Mouse (Mus musculus) midbrain, embryonic 12.5 days (tissue): ENCODE measurements at regions not wholly inside any gene's neighbourhood (a gene's known extent, or its start where the extent isn't known, plus 50 kb on each side); places are given as distances from the start of the nearest gene placed in this dataset.
A peak's percentile ranks its signal among the peaks of the same experiment; 100 is the strongest.

Source experiments
- ATAC-seq: fragments of 200-750 bp; cut with Nextera tagmentation; 2 replicates; pipeline ENCODE4 v1.8.0; 2017; ENCODE audit warnings: low read depth, moderate TSS enrichment, moderate library complexity; ENCODE audit not compliant: low FRiP score
- H3K27ac ChIP-seq: fragments of 300-500 bp; sonication (generic); replicated peaks from 2 replicates; pipeline ENCODE4 v1.5.1; 2016; ENCODE audit warnings: mild to moderate bottlenecking
- H3K27me3 ChIP-seq: fragments of 300-500 bp; sonication (generic); 2 replicates; pipeline ENCODE4 v1.6.1; 2016; ENCODE audit warnings: mild to moderate bottlenecking
- H3K36me3 ChIP-seq: fragments of 300-500 bp; sonication (generic); 2 replicates; pipeline ENCODE4 v1.6.1; 2016
- H3K4me1 ChIP-seq: fragments of 300-500 bp; sonication (generic); 2 replicates; pipeline ENCODE4 v1.6.1; 2016
- H3K4me2 ChIP-seq: fragments of 300-500 bp; sonication (generic); replicated peaks from 2 replicates; pipeline ENCODE4 v1.6.1; 2016; ENCODE audit warnings: mild to moderate bottlenecking, moderate library complexity
- H3K4me3 ChIP-seq: fragments of 300-500 bp; sonication (generic); 2 replicates; pipeline ENCODE4 v1.5.1; 2016; ENCODE audit warnings: mild to moderate bottlenecking
- H3K9ac ChIP-seq: fragments of 300-500 bp; sonication (generic); replicated peaks from 2 replicates; pipeline ENCODE4 v1.6.1; 2016; ENCODE audit warnings: mild to moderate bottlenecking, moderate library complexity
- H3K9me3 ChIP-seq: fragments of 300-500 bp; sonication (generic); 2 replicates; pipeline ENCODE4 v1.6.1; 2016; ENCODE audit warnings: mild to moderate bottlenecking
- WGBS: fragments of 180-500 bp; shearing (Covaris S2); methylation state at CpG from one replicate; pipeline ENCODE4 v1.1.7; 2016; 5-methylcytosine and 5-hydroxymethylcytosine counted together

DNA sequence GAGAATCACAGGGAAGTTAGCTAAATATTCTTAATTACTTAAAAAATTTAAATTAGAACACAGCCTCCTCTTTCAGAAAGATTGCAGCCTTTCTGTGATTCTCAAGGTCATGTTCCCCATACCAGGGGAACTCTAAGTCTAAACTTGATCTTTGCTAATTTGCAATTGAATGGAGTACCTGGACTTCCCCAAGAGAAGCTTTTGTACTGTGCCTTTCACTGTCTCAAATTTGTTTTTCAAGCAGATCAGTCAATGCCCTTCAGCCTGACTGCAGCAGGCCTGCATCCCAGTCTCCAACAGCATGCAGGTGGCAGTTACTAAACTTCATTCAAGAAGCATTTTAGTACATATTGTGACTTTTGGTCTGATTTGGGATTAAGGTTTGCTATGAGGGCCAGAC is 611.8 kb downstream of the Snca start:
- Histone ChIP-seq H3K4me3 (no peak overlapping the region), H3K27me3 (no peaks in the 10 kb centered on the region), H3K9ac (no peak overlapping the region), H3K4me2 (no peak overlapping the region), H3K4me1 (no peaks in the 10 kb centered on the region), H3K27ac (no peak overlapping the region), H3K9me3 (no peaks in the 10 kb centered on the region), H3K36me3 (no peaks in the 10 kb centered on the region)
- ATAC-seq = no peak

DNA sequence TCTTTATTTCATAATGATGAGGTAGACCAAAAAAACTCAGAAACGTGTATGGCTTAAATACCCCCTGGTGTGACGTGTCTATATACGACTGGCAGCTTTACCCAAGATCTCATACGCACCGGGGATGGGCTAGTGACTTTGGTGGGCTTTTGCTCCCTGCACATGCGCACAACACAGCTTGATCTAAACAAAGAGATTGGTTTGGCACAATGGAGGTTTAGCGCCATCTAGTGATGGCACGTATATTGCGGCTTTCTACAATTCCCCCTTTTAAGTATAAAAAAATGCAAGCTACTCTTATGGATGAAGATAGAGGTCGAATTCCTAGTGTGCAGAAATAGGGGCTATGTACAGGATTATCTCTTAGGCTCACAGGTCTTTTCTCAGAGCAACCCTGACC is 628.1 kb downstream of the Snca start:
- ATAC-seq = peak; percentile 56; the same call in 1 of the 2 replicates
- no peaks in the 10 kb centered on the region for H3K4me1 ChIP-seq
- no peaks in the 10 kb centered on the region for H3K27me3 ChIP-seq
- H3K27ac ChIP-seq = no peak overlapping the region
- no peaks in the 10 kb centered on the region for H3K36me3 ChIP-seq
- H3K9ac ChIP-seq = no peak overlapping the region
- no peak overlapping the region for H3K4me2 ChIP-seq
- H3K4me3 ChIP-seq = no peak overlapping the region
- H3K9me3 ChIP-seq = 0 out of 2 replicates have a peak, but pooled peaks cover 4% of the 10 kb centered on the region
- 78% methylated on average over 10 of the region's 10 CpGs for WGBS
